Mouse (Mus musculus) MEL (cell line): ENCODE measurements around the gene Padi1. TPM values are rescaled to one million over a fixed set of nuclear protein-coding genes. Genes with fewer than 3 reads are reported as not detected.

Experiments used
- DNase-seq: peaks from one replicate; pipeline ENCODE4 v3.0.0; 2011; ENCODE audit warnings: low read depth, low spot score
- H3K27ac ChIP-seq: 2 replicates; pipeline ENCODE4 v1.5.1; 2012; ENCODE audit warnings: low read depth, mild to moderate bottlenecking, control low read depth, low read length, moderate library complexity; ENCODE audit not compliant: control insufficient read depth
- H3K27me3 ChIP-seq, 2 experiments: fragments of 150-350 bp in 1 of 2; sonication (generic) in 1 of 2; 2 replicates each; pipeline ENCODE4 v1.6.1; 2012; ENCODE audit warnings: low read length in 2 of 2, mild to moderate bottlenecking in 2 of 2, improper control_type of control experiment in 1 of 2, moderate library complexity in 1 of 2; ENCODE audit not compliant: insufficient read depth in 2 of 2, control insufficient read depth in 1 of 2
- H3K36me3 ChIP-seq, 2 experiments: 2 replicates each; pipeline ENCODE4 v1.6.1; 2012 to 2014; ENCODE audit warnings: low read length in 2 of 2, improper control_type of control experiment in 1 of 2, inconsistent platforms in 1 of 2, mild to moderate bottlenecking in 1 of 2; ENCODE audit not compliant: insufficient read depth in 2 of 2, control insufficient read depth in 1 of 2
- H3K4me1 ChIP-seq, 2 experiments: fragments of 150-350 bp in 1 of 2; sonication (generic) in 1 of 2; 2 replicates each; pipeline ENCODE4 v1.6.1; 2012; ENCODE audit warnings: low read length in 2 of 2, improper control_type of control experiment in 1 of 2, mild to moderate bottlenecking in 1 of 2; ENCODE audit not compliant: insufficient read depth in 2 of 2, control insufficient read depth in 1 of 2
- H3K4me3 ChIP-seq, 2 experiments: fragments of 150-350 bp in 1 of 2; sonication (generic) in 1 of 2; 2 replicates each; pipeline ENCODE4 v1.5.1; 2012; ENCODE audit warnings: low read depth in 2 of 2, low read length in 2 of 2, mild to moderate bottlenecking in 2 of 2, moderate library complexity in 2 of 2, control low read depth in 1 of 2, improper control_type of control experiment in 1 of 2; ENCODE audit not compliant: control insufficient read depth in 1 of 2, insufficient read depth in 1 of 2
- H3K79me2 ChIP-seq: 2 replicates; pipeline ENCODE4 v1.6.1; 2012; ENCODE audit warnings: mild to moderate bottlenecking, low read length, moderate library complexity; ENCODE audit not compliant: control insufficient read depth, poor library complexity, insufficient read depth
- H3K9ac ChIP-seq: 2 replicates; pipeline ENCODE4 v1.6.1; 2012; ENCODE audit warnings: low read depth, mild to moderate bottlenecking, control low read depth, low read length, moderate library complexity; ENCODE audit not compliant: control insufficient read depth, poor library complexity, severe bottlenecking
- H3K9me3 ChIP-seq: fragments of 150-350 bp; sonication (generic); replicated peaks from 2 replicates; pipeline ENCODE4 v1.6.1; 2012; ENCODE audit warnings: mild to moderate bottlenecking, low read length, improper control_type of control experiment, moderate library complexity; ENCODE audit not compliant: insufficient read depth
- BHLHE40 ChIP-seq: IDR thresholded peaks from 2 replicates; pipeline ENCODE4 v1.6.1; 2012; ENCODE audit warnings: low read depth, mild to moderate bottlenecking, inconsistent platforms, low read length, improper control_type of control experiment, borderline replicate concordance
- E2F4 ChIP-seq: IDR thresholded peaks from 2 replicates; pipeline ENCODE4 v1.6.1; 2011; ENCODE audit warnings: low read depth, low read length, improper control_type of control experiment, borderline replicate concordance
- GATA1 ChIP-seq: IDR thresholded peaks from 2 replicates; pipeline ENCODE4 v1.6.1; 2011; ENCODE audit warnings: low read depth, low read length, improper control_type of control experiment
- HCFC1 ChIP-seq: IDR thresholded peaks from 2 replicates; pipeline ENCODE4 v1.6.1; 2012; ENCODE audit warnings: low read depth, mild to moderate bottlenecking, inconsistent platforms, low read length, improper control_type of control experiment, moderate library complexity
- JUND ChIP-seq: IDR thresholded peaks from 2 replicates; pipeline ENCODE4 v1.6.1; 2011; ENCODE audit warnings: low read depth, mild to moderate bottlenecking, improper control_type of control experiment, low read length
- KAT2A ChIP-seq: conservative IDR thresholded peaks from 2 replicates; pipeline ENCODE4 v1.6.1; 2012; ENCODE audit warnings: low read depth, low read length, improper control_type of control experiment, inconsistent platforms
- MAX ChIP-seq: IDR thresholded peaks from 2 replicates; pipeline ENCODE4 v1.6.1; 2011; ENCODE audit warnings: low read length, improper control_type of control experiment
- MAZ ChIP-seq: IDR thresholded peaks from 2 replicates; pipeline ENCODE4 v1.6.1; 2012; ENCODE audit warnings: low read depth, mild to moderate bottlenecking, inconsistent platforms, low read length, improper control_type of control experiment
- MXI1 ChIP-seq: IDR thresholded peaks from 2 replicates; pipeline ENCODE4 v1.6.1; 2011; ENCODE audit warnings: mild to moderate bottlenecking, low read depth, low read length, improper control_type of control experiment
- POLR2A ChIP-seq, 2 experiments: IDR thresholded peaks; 2 replicates each; pipeline ENCODE4 v1.6.1; 2011 to 2012; ENCODE audit warnings: low read length in 2 of 2, mild to moderate bottlenecking in 2 of 2, control low read depth in 1 of 2, improper control_type of control experiment in 1 of 2, low read depth in 1 of 2, moderate library complexity in 1 of 2; ENCODE audit not compliant: control insufficient read depth in 1 of 2, insufficient read depth in 1 of 2, poor library complexity in 1 of 2
- POLR2AphosphoS2 ChIP-seq: IDR thresholded peaks from 2 replicates; pipeline ENCODE4 v1.6.1; 2011; ENCODE audit warnings: low read length, improper control_type of control experiment
- RAD21 ChIP-seq: IDR thresholded peaks from 2 replicates; pipeline ENCODE4 v1.6.1; 2011; ENCODE audit warnings: mild to moderate bottlenecking, low read depth, low read length, improper control_type of control experiment
- RCOR1 ChIP-seq: IDR thresholded peaks from 2 replicates; pipeline ENCODE4 v1.6.1; 2012; ENCODE audit warnings: low read depth, mild to moderate bottlenecking, inconsistent platforms, low read length, improper control_type of control experiment
- TAL1 ChIP-seq: IDR thresholded peaks from 2 replicates; pipeline ENCODE4 v1.6.1; 2012; ENCODE audit warnings: mild to moderate bottlenecking, inconsistent platforms, low read length, moderate library complexity, mixed read lengths
- TBP ChIP-seq: IDR thresholded peaks from 2 replicates; pipeline ENCODE4 v1.8.0; 2011; ENCODE audit warnings: low read depth, low read length, improper control_type of control experiment
- UBTF ChIP-seq: IDR thresholded peaks from 2 replicates; pipeline ENCODE4 v1.6.1; 2012; ENCODE audit warnings: low read depth, mild to moderate bottlenecking, inconsistent platforms, low read length, improper control_type of control experiment, moderate library complexity, borderline replicate concordance; ENCODE audit not compliant: insufficient read depth
- USF2 ChIP-seq, 2 experiments: IDR thresholded peaks; 2 replicates each; pipeline ENCODE4 v1.6.1; 2011 to 2012; ENCODE audit warnings: improper control_type of control experiment in 2 of 2, low read length in 2 of 2, borderline replicate concordance in 1 of 2, inconsistent platforms in 1 of 2, low read depth in 1 of 2, mild to moderate bottlenecking in 1 of 2; ENCODE audit not compliant: insufficient read depth in 1 of 2
- ZMIZ1 ChIP-seq: IDR thresholded peaks from 2 replicates; pipeline ENCODE4 v1.6.1; 2012; ENCODE audit warnings: low read depth, mild to moderate bottlenecking, inconsistent platforms, low read length, improper control_type of control experiment, moderate library complexity
- ZNF384 ChIP-seq: IDR thresholded peaks from 2 replicates; pipeline ENCODE4 v1.6.1; 2012; ENCODE audit warnings: low read depth, mild to moderate bottlenecking, inconsistent platforms, low read length, improper control_type of control experiment
- polyA plus RNA-seq, 2 experiments: library from polyadenylated mRNA; stranded (reverse) in 1 of 2; unstranded in 1 of 2; fragments of >175 nt in 1 of 2; fragments of >200 nt in 1 of 2; gene quantifications; 2 replicates each; pipeline versions ENCODE4 v1.2.1 to v1.2.4; 2012; ENCODE audit warnings: low replicate concordance in 2 of 2, low read depth in 1 of 2; ENCODE audit not compliant: insufficient read length in 2 of 2, insufficient read depth in 1 of 2, missing spikeins in 1 of 2
- total RNA-seq: library from RNA; depleted of rRNA; stranded (reverse); fragments of 300-350 nt; gene quantifications from 2 replicates; pipeline ENCODE4 v1.2.3, GENCODE M21; 2012

Padi1 gene
- total and polyA plus RNA-seq, 3 experiments, result 0.31 to 0.40 TPM; not detected in 1

DNA sequence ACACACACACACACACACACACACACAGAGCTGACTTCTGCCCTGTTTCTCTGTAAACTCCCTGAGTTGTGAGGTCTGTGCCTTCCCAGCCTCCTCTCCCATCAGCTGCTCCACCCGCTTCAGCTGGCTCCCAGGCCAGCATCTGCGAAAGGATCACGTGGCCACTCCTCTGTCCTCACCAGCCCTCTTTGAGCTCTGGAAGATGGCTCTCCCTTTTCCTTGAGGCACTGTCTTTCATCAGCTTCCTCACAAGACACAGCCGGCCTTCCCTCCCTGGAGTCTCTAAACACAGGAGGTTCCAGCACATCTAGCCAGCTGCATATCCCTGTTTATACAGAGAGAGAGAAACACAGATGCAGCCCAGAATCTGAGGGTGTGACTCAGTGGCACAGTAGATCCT is 38.3 kb upstream of the Padi1 start:
- Histone ChIP-seq H3K79me2 (no peaks in the 10 kb centered on the region), H3K27me3 (no peaks in the 10 kb centered on the region; a peak in 1 of 4 replicates), H3K27ac (no peak overlapping the region), H3K9ac (no peak overlapping the region), H3K4me1 (no peaks in the 10 kb centered on the region), H3K4me3 (no peak overlapping the region), H3K9me3 (no peaks in the 10 kb centered on the region), H3K36me3 (no peaks in the 10 kb centered on the region)
- TF ChIP-seq MXI1, result no peak
- TF ChIP-seq BHLHE40, result no peak
- no peak for TF ChIP-seq TBP
- TF ChIP-seq RCOR1, result no peak
- no peak for TF ChIP-seq POLR2AphosphoS2
- TF ChIP-seq ZMIZ1, result no peak
- no peak for TF ChIP-seq TAL1
- TF ChIP-seq USF2 (IDR thresholded peaks at IDR 0.05; ENCODE audit: borderline replicate concordance in 1 of 2, insufficient read depth in 1 of 2, low read depth in 1 of 2, low read length in 2 of 2), result no peak
- no peak for DNase-seq

DNA sequence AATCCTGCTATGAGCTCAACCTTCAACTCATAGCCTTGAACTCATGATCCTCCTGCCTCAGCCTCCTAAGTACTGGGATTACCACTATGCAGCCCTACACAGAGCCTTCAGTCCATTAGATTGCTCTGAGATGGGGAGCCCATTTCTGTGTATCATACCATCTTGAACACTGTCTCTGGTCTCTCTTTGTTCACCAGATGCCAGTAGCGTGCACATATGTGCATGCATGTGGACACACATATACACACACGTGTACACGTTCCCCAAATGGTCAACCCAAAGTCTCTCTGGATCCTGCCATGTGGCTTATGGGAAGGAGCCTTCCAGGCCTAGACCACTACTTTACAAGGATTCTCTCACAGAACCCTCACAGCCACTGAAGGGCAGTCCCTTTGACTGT is 37.4 kb upstream of the Padi1 start:
- no peaks in the 10 kb centered on the region for H3K79me2 ChIP-seq
- H3K9ac ChIP-seq, result no peak overlapping the region
- H3K9me3 ChIP-seq, result no peaks in the 10 kb centered on the region
- no peak for TF ChIP-seq USF2 (IDR thresholded peaks at IDR 0.05; ENCODE audit: borderline replicate concordance in 1 of 2, insufficient read depth in 1 of 2, low read depth in 1 of 2, low read length in 2 of 2)
- TF ChIP-seq RAD21, result no peak
- no peak for TF ChIP-seq BHLHE40
- no peak for TF ChIP-seq E2F4
- no peak for TF ChIP-seq GATA1
- TF ChIP-seq MAZ, result no peak
- no peak for TF ChIP-seq KAT2A
- no peak for TF ChIP-seq MAX
- TF ChIP-seq JUND, result no peak
- no peak for TF ChIP-seq UBTF
- no peak for TF ChIP-seq RCOR1
- TF ChIP-seq HCFC1, result no peak
- no peak for TF ChIP-seq ZNF384
- no peak for TF ChIP-seq POLR2A (IDR thresholded peaks at IDR 0.05; ENCODE audit: control insufficient read depth in 1 of 2, insufficient read depth in 1 of 2, low read depth in 1 of 2, low read length in 2 of 2, poor library complexity in 1 of 2)
- TF ChIP-seq ZMIZ1, result no peak
- TF ChIP-seq, all 39 proteins: peak for 0
- no peak for DNase-seq
- Histone ChIP-seq H3K27me3 (no peaks in the 10 kb centered on the region; a peak in 1 of 4 replicates), H3K4me1 (no peaks in the 10 kb centered on the region), H3K36me3 (no peaks in the 10 kb centered on the region), H3K4me3 (no peak overlapping the region), H3K27ac (no peak overlapping the region)
